Mouse (Mus musculus): ENCODE results near the gene Mfsd6l. TPM values are rescaled to one million over a fixed set of nuclear protein-coding genes. Genes with fewer than 3 reads are reported as not detected.

Mfsd6l gene
- total RNA-seq, 2 experiments from 2014 or later = not detected

DNA sequence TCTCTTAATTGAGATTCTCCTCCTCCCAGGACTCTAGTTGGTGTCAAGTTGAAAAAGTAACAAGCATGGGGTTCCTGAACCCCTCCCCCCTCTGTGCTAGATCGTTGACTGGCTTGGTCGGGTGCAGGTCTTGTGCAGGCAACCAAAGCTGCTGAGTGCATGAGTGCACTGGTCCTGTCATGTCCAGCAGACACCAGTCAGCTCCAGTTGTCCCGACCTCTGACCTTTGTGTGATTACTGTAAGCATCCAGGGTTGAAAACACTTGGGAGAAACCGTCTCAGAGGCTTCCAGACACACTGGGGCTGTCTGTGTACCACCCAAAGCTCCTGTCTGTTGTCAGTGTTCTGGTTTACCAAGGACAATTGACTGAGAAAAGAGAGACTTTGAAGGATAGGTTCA is 5.6 kb upstream of the Mfsd6l start:
- DNase-seq (ENCODE audit: low spot score) = no peak

DNA sequence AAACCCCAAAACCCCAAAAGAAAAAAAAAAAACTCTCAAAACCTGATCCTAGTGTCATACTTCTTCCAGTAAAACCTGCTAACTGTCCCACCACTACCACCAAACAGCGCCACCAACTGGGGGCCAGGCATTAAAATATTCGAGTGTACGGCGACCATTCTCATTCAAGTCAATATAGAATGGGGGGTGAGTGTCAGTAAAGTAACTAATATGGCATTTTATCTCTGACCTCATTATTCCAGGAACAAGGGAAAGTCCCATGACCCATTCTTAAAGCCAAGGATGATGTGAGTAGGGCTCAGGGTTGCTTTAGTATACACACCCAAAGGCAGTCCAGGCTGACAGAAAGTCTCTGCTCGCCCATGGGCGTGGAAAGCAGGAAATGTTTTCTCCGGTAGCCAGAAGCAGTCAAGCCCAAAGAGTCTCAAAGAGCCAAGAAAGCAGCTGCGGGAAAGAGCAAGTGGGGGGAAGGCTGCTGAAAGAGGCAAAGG is 2.0 kb upstream of the Mfsd6l start:
- peak; percentile 40 for DNase-seq (ENCODE audit: low spot score)

DNA sequence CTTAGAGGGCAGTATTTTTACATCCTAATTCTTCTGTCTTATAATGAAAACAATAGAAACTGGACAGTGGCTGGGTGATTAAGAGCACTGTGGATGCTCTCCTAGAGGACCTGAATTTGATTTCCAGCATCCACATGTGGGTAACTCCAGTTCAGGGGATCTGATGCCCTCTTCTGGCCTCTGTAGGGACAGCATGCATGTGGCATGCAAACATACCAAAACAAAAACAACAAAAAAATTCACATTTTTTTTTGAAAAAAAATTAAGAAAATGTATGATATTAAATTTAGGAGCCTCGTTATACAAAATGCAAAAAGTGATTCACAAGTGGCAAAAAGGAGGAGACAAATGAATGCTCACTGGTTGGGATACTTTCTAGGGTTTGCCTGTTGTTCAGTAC is 3.6 kb downstream of the Mfsd6l start:
- DNase-seq (ENCODE audit: low spot score) = no peak

DNA sequence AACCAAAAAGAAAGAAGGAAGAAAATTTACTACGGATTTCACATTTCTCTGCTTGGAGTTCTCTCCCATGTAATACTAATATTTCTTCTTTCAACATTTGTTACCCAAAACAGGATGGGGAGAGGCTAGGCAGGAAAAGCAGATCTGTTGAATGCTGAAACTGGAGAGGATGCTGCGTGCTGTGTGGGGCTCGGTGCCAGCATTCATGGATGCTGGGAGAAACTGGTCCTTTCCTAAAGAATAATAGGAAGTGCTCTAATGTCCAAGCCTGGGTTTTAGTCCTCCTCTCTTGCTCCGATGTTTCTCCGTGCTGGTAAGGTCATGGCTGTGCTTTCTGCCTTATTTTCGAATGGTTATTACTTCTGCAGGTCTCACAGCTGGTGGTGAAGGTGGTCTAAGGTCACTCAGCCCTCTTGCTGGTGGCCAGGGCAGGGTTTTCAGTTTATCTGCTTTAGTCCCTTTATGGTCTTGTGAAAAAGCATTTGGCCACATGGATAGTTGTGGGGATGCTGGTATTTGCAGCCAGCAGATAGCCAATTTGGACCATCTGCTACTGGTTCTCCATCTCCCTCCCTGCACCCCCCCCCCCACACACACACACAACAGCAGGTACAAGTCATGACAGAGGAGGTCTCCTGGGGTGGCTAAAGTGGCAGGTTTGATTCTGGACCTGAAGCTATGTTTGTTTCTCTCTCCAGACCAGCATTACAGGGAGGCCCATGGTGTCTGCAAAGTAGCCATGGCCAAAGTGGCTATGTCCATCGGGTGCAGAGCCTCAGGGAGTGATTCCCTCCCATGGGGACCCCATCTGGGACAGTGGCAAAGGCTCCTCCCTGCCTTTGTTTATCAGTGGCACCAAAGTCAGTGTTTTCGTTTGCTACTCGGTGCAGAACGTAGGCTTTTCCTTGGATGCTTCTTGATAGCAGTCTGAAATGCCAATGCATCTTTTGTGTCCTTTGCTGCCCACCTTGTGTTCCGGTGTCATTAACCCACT is 6.3 kb downstream of the Mfsd6l start:
- no peak for DNase-seq (ENCODE audit: low spot score)

DNA sequence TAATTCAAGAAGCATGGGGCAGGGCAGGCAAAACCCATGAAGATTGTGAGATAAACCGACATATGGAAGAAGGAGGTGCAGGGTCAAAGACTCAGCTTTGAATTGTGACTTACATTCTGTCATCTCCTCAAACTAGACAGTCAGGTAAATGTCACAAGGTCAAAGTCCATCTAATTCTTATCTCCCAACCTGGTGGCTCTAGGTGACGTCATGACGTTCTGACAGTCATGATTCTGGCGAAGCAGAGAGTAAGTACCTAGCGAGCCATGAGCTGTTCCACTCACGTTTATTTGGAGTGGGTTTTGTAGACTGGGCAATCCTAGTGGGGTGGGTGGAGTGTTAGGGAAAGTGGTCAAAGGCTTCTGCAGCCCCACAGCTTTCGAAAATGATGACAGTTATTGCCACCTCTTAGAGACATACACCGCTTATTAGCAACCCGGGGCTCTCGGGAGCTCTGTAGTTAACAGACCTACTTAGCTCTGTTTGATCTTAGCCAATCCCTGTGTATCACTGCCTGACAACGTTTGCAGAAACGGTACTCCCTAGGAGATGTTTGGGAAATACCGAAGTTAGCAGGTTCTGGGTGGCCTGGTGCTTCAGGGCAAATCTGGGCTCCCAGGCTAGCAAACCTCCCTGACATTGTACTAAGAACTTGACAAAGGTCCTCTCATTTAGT is 8.5 kb downstream of the Mfsd6l start:
- DNase-seq (ENCODE audit: low spot score) = no peak

DNA sequence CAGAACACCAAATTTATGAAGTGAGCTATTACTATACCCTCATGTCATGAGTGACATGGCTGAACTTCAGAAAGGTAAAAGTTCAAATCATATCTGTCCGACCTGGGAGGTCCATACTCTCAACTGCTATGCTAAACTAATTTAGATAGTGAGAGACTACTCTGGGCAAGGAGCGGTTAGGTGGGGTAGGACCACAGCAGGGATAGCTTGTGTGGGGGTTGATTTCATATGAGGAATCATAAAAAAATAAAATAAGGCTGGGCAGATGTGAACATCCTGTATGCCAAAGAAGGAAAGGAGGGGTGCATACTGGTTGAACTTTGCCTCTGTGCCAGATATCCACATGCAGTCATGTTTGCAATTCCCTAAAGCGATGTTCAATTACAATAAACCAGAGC is 9.0 kb downstream of the Mfsd6l start:
- no peak for DNase-seq (ENCODE audit: low spot score)

DNA sequence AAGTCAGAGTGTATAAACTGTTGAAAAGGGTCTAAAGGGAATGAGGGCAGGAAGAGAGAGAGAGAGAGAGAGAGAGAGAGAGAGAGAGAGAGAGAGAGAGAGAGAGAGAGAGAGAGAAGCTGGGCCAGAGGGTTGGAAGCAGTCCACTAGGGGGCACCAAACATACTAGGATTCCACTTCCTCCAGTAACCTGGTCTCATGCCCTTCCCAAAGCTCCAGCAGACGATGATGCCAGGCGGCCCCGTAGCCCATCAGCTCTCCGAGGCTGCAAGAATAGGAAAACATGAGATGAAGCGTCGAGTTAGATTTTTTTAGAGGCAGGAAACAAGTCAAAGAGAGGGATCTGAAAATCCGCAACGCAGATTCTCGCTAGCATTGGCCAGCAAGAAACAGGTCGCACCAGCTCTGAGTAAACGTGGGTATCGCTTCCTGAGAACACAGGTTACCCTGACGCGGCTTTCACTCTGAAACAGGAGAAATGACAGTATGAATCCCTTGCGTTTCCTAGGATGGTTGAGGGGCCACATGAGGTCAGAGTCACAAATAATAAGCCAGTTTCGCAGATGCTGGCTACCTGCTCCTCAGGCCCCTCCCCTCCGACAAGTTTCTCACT is 10.6 kb downstream of the Mfsd6l start:
- DNase-seq (ENCODE audit: low spot score) = peak; percentile 69

DNA sequence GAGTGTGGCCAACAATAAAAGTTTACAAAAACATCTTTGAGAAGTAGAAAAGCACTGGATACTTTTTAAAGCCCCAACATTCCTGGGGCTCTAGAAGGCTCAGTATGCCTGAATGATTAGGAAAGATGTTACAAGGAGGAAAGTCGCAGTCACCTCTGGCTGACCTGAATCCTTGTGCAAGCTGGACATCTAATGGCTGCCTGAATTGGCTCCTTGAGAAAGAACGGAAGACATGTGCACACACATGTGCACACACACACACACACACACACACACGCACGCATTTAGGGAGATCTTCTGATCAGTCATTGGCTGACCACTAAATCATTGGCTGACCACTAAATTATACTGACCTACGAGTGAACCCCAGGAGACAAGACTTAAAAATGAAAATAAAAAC is 14.9 kb downstream of the Mfsd6l start:
- DNase-seq (ENCODE audit: low spot score) = peak; percentile 19

DNA sequence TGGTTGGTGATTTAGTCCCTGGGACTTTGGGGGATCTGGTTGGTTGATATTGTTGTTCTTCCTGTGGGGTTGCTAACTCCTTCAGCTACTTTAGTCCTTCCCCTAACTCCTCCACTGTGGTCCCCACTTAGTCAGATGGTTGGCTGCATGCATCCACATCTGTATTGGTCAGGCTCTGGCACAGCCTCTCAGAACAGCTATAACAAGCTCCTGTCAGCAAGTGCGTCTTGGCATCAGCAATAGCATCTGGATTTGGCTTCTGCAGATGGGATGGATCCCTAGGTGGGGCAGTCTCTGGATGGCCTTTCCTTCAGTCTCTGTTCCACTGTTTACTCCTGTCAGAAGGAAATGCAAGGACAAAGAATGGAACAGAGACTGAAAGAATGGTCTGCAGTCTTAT is 21.1 kb downstream of the Mfsd6l start:
- DNase-seq (ENCODE audit: low spot score) = no peak

DNA sequence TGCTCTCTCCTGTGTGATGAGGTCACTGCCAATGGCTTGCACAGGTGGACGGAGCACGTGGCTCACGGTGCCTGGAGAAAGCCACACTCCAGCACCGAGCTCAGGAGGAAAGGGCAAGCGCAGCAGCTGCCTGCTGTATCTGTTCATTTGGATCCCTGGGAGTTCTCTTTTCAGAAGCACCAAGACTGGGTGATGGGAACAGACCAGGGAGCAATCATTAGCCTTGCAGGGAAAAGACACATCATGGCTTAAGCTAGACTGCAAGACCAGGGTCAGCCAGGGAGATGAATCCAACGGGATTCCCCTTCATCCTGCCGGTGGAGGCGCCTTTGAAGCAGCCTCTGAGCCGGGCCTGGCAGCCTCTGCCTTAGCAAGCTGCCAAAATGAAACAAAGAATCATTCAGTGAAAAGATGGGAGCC is 23.5 kb downstream of the Mfsd6l start:
- DNase-seq (ENCODE audit: low spot score) = no peak

DNA sequence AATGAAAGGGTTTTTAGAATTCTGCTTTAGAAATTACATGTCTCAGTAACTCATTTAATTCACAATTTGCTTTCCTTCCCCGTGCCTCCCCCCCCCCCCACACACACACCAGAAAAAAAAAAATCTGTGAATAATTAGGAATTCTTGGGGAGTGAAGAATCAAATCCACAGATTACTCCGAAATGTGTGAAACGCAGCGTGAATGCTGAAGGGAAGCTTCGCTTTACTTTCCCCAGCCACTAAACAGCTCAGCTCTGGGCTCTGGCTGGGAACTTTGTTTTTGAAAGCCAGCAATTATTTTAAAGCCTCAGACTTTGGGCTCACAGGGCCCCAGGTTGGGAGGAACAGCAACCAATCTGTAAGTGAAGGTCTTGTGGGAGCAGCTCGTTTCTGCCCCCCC is 24.6 kb downstream of the Mfsd6l start:
- DNase-seq (ENCODE audit: low spot score) = no peak

DNA sequence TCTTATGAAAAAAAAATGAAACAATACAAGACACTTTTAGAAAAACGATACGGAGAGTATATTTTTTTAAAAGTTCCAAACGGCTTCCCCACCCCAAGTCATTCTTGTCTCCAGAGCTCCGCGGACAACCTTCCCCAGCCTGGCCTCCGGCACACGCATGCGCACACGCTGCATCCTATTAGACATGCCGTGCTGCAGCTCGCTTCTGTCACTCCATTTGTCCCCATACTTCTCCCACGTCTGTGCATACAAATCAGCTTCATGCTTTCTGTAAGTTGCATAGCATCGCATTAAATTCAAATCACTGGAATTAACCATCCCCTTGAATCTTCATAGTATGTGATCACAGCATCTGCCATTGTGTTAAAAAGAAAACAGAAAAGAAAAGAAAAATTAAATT is 27.2 kb downstream of the Mfsd6l start:
- no peak for DNase-seq (ENCODE audit: low spot score)

DNA sequence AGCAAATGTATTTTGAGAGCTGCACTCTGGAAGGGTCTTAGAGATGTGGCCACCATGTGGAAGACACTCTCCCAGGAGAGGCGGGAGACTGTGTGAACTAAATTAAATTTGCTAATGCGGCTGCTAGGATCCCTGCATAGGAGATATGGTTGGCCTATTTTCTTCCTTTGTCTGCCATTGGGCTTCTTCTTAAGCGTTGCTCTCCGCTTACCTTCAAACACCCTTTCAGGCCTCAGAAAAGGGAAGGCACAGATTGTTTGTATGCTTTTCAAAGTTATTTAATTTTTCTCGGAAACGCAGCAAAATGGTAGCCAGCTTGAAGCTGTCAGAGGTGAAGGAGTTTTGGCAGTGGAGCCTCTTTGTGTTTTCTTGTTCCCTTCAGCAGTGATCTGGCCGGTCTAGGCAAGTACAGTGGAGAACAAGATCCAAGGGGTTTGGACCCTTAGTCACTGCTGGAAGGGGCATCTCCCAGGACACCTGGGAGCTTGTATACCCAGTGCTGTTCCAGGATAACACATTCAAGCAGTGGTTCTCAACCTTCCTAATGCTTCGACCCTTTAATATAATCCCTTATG is 28.0 kb downstream of the Mfsd6l start:
- DNase-seq (ENCODE audit: low spot score) = no peak

DNA sequence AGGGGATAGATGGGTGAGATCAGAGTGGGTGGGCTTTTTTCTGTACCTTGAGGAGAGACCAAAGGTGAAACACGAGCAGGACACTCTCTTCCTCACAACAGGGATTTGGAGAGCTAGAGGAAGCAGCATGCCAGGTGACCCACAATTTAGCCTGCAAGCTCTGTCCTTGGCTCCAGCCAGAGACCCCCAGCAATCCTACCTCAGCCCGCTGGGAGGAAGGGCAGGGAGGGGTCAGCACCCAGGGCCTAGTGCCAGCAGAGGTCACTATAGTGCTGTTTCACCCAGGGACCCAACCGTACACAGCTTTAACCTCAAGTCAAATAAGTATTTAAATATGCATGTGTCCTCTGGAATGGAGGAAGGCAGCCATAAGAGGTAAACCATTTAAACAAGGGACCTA is 29.9 kb downstream of the Mfsd6l start:
- DNase-seq (ENCODE audit: low spot score) = no peak

DNA sequence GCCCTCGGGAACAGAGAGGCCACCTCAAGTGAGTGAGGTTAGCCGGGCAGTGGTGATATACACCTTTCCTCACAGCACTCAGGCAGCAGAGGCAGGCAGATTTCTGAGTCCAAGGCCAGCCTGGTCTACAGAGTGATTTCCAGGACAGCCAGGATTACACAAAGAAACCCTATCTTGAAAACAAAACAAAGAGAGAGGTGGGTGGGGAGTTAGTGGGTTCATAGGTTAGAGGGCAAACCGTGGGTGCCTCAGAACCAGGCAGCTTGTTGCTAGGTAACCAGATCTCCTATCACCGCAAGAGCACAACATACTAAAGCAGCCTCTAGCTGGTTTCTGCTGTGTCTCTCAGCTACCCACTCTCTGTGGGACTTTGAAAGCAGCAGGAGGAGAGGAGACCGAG is 30.7 kb downstream of the Mfsd6l start, which contains the start of gene Ccdc42:
Gene Ccdc42, plus strand, starts transcription at position 301 of the 400 bp plus-strand sequence.
- no peak for DNase-seq (ENCODE audit: low spot score)

DNA sequence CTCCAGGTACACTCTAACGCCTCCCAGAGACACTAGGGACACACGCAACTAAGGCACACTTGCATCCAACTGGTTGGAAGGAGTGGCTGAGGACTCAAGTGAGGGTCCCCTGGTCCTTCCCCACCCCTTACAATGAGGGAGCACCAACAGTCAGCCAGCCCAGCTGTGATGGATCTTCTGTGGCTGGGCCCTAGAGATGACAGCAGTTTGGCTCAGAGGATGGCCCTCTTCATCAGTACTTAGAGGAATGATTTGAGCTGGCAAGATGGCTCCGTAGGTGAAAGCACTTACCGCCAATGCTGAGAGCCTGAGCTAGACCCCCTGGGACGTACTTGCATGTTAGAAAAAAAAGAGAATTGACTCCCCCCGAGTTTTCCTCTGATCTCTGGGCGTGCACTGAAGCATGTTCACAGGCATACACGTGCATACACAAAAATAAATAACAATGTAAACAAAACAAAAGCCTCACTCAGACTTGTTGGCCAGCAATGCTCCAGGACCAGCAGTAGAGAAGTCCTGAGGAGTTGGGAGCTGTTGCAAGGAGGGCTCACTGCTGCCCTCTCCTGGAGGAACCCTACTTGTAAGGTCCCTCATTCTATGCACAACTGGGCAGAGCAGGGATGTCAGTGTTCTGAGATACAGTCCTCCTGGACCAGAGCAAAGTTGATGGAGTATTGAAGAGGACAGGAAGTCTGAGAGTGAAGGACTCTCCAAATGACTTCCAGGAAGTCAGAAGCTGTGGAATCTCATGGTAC is 33.2 kb downstream of the Mfsd6l start:
- DNase-seq (ENCODE audit: low spot score) = peak; percentile 77

DNA sequence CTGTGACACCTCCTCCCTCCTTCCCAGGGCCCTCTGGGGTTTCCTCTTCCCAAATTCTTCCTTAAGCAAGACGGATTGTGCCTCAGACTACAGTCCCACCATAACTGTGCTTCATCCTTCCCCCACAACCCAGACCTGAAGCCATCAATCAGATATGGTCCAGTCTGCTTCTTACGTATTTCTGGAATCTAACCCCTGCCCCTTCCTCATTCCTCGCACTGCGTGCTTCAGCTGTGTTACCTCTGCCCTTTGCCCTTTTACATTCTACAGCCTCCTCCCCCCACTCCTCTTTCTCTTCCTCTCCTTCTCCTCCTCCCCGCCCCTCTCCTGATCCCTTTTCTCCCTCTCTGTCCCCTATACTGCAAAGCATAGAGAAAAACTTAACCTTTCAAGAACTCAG is 35.7 kb downstream of the Mfsd6l start:
- DNase-seq (ENCODE audit: low spot score) = no peak

DNA sequence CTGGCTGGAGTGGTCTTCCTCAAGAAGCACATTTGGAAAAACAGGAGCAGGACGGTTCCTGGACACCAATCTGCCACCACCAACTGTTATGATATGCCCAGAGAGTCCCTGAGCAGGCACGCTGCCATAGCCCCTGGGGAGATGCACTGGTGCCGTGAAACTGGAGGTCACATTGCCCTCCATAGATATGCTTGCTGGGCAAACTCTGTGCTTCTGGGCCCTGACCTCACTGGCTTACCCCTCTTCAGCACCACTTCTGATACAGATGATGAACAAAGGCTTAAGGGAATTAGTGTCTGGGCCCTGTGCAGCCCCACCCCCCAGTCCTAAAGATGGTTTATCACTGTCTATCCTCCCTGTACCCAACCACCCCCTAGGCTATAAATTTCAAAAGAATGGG is 37.3 kb downstream of the Mfsd6l start:
- DNase-seq (ENCODE audit: low spot score) = no peak

DNA sequence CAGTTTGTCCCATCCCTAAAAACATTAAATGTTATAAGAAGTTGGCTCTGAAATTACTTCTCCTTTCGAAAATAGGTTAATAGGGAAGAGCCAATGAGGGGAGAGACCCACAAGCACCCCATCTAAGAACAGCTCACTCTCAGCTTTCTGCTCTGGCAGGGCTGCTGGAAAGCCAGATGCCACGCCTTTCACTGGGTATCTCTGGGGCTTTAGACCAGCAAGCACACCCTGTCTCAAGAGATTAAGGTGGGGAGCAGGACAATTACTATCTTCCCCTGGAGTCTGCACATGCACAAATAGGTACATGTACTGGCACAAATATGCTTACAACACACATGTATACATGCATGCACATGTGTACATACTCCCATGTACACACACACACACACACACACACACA is 41.9 kb downstream of the Mfsd6l start:
- DNase-seq (ENCODE audit: low spot score) = no peak

DNA sequence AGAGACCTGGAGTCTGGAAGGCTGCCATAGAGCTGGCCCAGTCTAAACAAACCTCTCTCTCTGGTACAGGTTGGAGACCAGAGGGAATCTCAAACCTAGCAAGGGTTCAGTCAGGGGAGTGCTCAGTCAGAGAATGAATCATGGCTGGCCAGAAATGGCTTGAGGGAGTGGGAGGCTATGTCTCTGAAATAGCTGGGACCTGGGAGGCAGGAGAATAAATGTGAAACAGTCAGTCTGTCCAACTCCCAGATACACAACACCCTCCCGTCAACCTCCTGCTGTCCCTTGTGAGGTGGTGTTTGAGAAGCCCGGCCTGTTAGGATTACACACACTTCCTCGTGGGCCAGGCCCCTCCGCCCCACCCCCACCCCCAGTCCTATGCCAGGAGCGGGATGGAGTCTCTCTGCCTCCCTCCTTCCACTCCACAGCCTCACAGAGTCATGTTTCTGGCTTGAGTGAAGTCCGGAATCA is 44.6 kb downstream of the Mfsd6l start:
- no peak for DNase-seq (ENCODE audit: low spot score)

DNA sequence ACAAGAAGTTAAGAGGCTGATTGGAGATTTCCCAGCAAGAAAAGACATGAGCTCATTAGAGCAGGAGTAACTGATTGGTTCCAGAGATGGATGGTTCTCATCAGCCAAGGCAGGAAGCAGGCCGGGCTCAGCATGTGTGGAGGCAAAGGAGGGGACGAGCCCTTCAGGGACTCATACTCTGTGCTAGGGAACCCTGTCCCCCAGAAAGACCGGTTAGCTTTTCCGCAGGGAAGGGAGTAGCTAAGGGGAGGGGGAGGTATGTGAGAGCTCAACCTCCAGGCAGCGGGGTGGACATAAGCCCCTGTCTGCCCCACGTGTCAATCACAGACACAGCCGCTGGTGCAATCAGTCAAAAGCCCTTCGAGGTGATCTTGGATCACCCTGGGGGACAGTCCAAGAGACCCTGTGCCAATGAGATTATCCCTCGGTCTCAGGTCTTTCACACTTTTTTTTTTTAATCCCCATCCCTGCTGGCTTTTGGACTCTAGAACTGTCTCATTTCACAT is 45.6 kb downstream of the Mfsd6l start:
- DNase-seq (ENCODE audit: low spot score) = peak; percentile 31
